Mouse (Mus musculus) heart, embryonic 13.5 days (tissue): ENCODE results near the gene Hist2h2be. TPM values are rescaled to one million over a fixed set of nuclear protein-coding genes. Genes with fewer than 3 reads are reported as not detected.
"Not testable (repeated sequence)": the region's sequence is repeated elsewhere in the genome, so short reads cannot be mapped to it uniquely, and the experiment has no call there.

Experiments used
- ATAC-seq: fragments of 200-750 bp; cut with Nextera tagmentation; 2 replicates; pipeline ENCODE4 v1.8.0; 2017; ENCODE audit warnings: moderate TSS enrichment; ENCODE audit not compliant: insufficient number of reproducible peaks, low FRiP score, low TSS enrichment; ENCODE audit errors: extremely low read depth
- H3K27ac ChIP-seq: fragments of 300-500 bp; sonication (generic); replicated peaks from 2 replicates; pipeline ENCODE4 v1.5.1; 2015; ENCODE audit warnings: moderate library complexity, mild to moderate bottlenecking, inconsistent platforms
- H3K27me3 ChIP-seq: fragments of 300-500 bp; sonication (generic); replicated peaks from 2 replicates; pipeline ENCODE4 v1.6.1; 2015; ENCODE audit warnings: mild to moderate bottlenecking, inconsistent platforms
- H3K36me3 ChIP-seq: fragments of 300-500 bp; sonication (generic); 2 replicates; pipeline ENCODE4 v1.6.1; 2015; ENCODE audit warnings: mild to moderate bottlenecking, inconsistent platforms
- H3K4me1 ChIP-seq: fragments of 300-500 bp; sonication (generic); 2 replicates; pipeline ENCODE4 v1.6.1; 2015; ENCODE audit warnings: inconsistent platforms
- H3K4me2 ChIP-seq: fragments of 300-500 bp; sonication (generic); 2 replicates; pipeline ENCODE4 v1.6.1; 2015; ENCODE audit warnings: inconsistent platforms, mild to moderate bottlenecking, moderate library complexity
- H3K4me3 ChIP-seq: fragments of 300-500 bp; sonication (generic); 2 replicates; pipeline ENCODE4 v1.5.1; 2015; ENCODE audit warnings: moderate library complexity, mild to moderate bottlenecking, inconsistent platforms
- H3K9ac ChIP-seq: fragments of 300-500 bp; sonication (generic); 2 replicates; pipeline ENCODE4 v1.6.1; 2015; ENCODE audit warnings: inconsistent platforms, mild to moderate bottlenecking, moderate library complexity
- H3K9me3 ChIP-seq: fragments of 300-500 bp; sonication (generic); 2 replicates; pipeline ENCODE4 v1.6.1; 2016; ENCODE audit warnings: inconsistent platforms
- WGBS: fragments of 180-500 bp; shearing (Covaris S2); methylation state at CpG from one replicate; pipeline ENCODE4 v1.1.7; 2015; ENCODE audit warnings: mixed read lengths; 5-methylcytosine and 5-hydroxymethylcytosine counted together
- polyA plus RNA-seq: library from polyadenylated mRNA; unstranded; fragments of >200 nt; fragmentation: Nextera tagmentation; extraction: Ambion mirVana; gene quantifications from 2 replicates; pipeline ENCODE4 v1.2.1, GENCODE M21; 2015

The Hist2h2be gene
- polyA plus RNA-seq, 1 experiment from 2014 or later, result 3.6 TPM

GRCm38 (mm10) chr3:96243921-96244572 is 23.1 kb downstream of the Hist2h2be start:
- no peak for ATAC-seq
- H3K9me3 ChIP-seq, result no peaks in the 10 kb centered on the region
- H3K36me3 ChIP-seq, result no peaks in the 10 kb centered on the region
- peak overlapping the region; percentile 79 for H3K4me2 ChIP-seq
- H3K4me1 ChIP-seq, result peaks cover 41% of the 10 kb centered on the region
- 72% methylated on average over 7 of the region's 7 CpGs for WGBS
- H3K27ac ChIP-seq, result peak overlapping the region; percentile 99
- H3K27me3 ChIP-seq, result no peaks in the 10 kb centered on the region
- peak overlapping the region; percentile 93 for H3K9ac ChIP-seq
- peak overlapping the region; percentile 59 for H3K4me3 ChIP-seq

GRCm38 (mm10) chr3:96245003-96245886 is 24.3 kb downstream of the Hist2h2be start, which contains the start of gene Hist2h2aa1:
Hist2h2aa1 (plus strand) TSS chr3:96245497.
- not testable (repeated sequence) for H3K9me3 ChIP-seq, H3K36me3 ChIP-seq, H3K27me3 ChIP-seq
- Histone ChIP-seq H3K9ac (peak within 1 kb of the TSS; percentile 93), H3K27ac (peak within 1 kb of the TSS; percentile 99), H3K4me3 (peak within 1 kb of the TSS; percentile 59), H3K4me2 (peak within 1 kb of the TSS; percentile 79), H3K4me1 (peaks cover 51% of the 10 kb centered on the region)
- WGBS, result under 1% methylated on average over 41 of the region's 88 CpGs
- peak; percentile 87 for ATAC-seq

- H3K36me3 ChIP-seq, ATAC-seq, H3K9me3 ChIP-seq, H3K27me3 ChIP-seq: not testable (repeated sequence)
- peak overlapping the region; percentile 75 for H3K9ac ChIP-seq
- H3K4me3 ChIP-seq, result peak overlapping the region; percentile 47
- H3K4me1 ChIP-seq, result peaks cover 48% of the 10 kb centered on the region
- peak overlapping the region; percentile 57 for H3K4me2 ChIP-seq
- H3K27ac ChIP-seq, result peak overlapping the region; percentile 87
- WGBS, result 0% methylated on average over 10 of the region's 21 CpGs
Measured at GRCm38 (mm10) chr3:96246018-96246417, 25.1 kb downstream of the Hist2h2be start.

GRCm38 (mm10) chr3:96246427-96246856 is 25.5 kb downstream of the Hist2h2be start, which contains the start of gene Hist2h3c1:
Hist2h3c1 (plus strand) TSS chr3:96246685.
- H3K4me3 ChIP-seq, result peak within 1 kb of the TSS; percentile 56
- peak within 1 kb of the TSS; percentile 87 for H3K27ac ChIP-seq
- H3K27me3 ChIP-seq, H3K9me3 ChIP-seq, H3K36me3 ChIP-seq: not testable (repeated sequence)
- H3K4me1 ChIP-seq, result peaks cover 48% of the 10 kb centered on the region
- H3K9ac ChIP-seq, result peak within 1 kb of the TSS; percentile 84
- 0% methylated on average over 7 of the region's 47 CpGs for WGBS
- H3K4me2 ChIP-seq, result peak within 1 kb of the TSS; percentile 72
- peak; percentile 82 for ATAC-seq

- no peaks in the 10 kb centered on the region for H3K9me3 ChIP-seq
- WGBS, result 5% methylated on average over 11 of the region's 11 CpGs
- peaks cover 48% of the 10 kb centered on the region for H3K4me1 ChIP-seq
- peak overlapping the region; percentile 73 for H3K27ac ChIP-seq
- peak overlapping the region; percentile 72 for H3K4me2 ChIP-seq
- H3K36me3 ChIP-seq, result no peaks in the 10 kb centered on the region
- H3K9ac ChIP-seq, result peak overlapping the region; percentile 84
- H3K4me3 ChIP-seq, result peak overlapping the region; percentile 56
- no peaks in the 10 kb centered on the region for H3K27me3 ChIP-seq
- ATAC-seq, result no peak
Measured at GRCm38 (mm10) chr3:96247356-96248140, 26.6 kb downstream of the Hist2h2be start.

GRCm38 (mm10) chr3:96248141-96249033 is 27.5 kb downstream of the Hist2h2be start:
- no peaks in the 10 kb centered on the region for H3K9me3 ChIP-seq
- peak overlapping the region; percentile 72 for H3K4me2 ChIP-seq
- no peaks in the 10 kb centered on the region for H3K36me3 ChIP-seq
- 0 out of 2 replicates have a peak overlapping the region, but pooled peaks have one; percentile 73 for H3K27ac ChIP-seq
- H3K4me3 ChIP-seq, result peak overlapping the region; percentile 56
- H3K9ac ChIP-seq, result peak overlapping the region; percentile 84
- WGBS, result 45% methylated on average over 6 of the region's 6 CpGs
- no peaks in the 10 kb centered on the region for H3K27me3 ChIP-seq
- ATAC-seq, result no peak
- H3K4me1 ChIP-seq, result peaks cover 44% of the 10 kb centered on the region

GRCm38 (mm10) chr3:96249034-96249345 is 28.1 kb downstream of the Hist2h2be start:
- Histone ChIP-seq H3K4me1 (peaks cover 38% of the 10 kb centered on the region), H3K27ac (no peak overlapping the region), H3K4me2 (peak overlapping the region; percentile 72), H3K9me3 (no peaks in the 10 kb centered on the region), H3K36me3 (no peaks in the 10 kb centered on the region), H3K9ac (no peak overlapping the region; the same call in 1 of the 2 replicates), H3K27me3 (no peaks in the 10 kb centered on the region), H3K4me3 (peak overlapping the region; percentile 56; the same call in 1 of the 2 replicates)
- WGBS, result 58% methylated on average over 4 of the region's 4 CpGs
- ATAC-seq, result no peak

GRCm38 (mm10) chr3:96250890-96251289 is 30.0 kb downstream of the Hist2h2be start:
- Histone ChIP-seq H3K4me1 (peaks cover 31% of the 10 kb centered on the region), H3K9ac (no peak overlapping the region), H3K27me3 (no peaks in the 10 kb centered on the region), H3K9me3 (no peaks in the 10 kb centered on the region), H3K4me3 (no peak overlapping the region), H3K4me2 (no peak overlapping the region), H3K36me3 (no peaks in the 10 kb centered on the region), H3K27ac (no peak overlapping the region)
- no peak for ATAC-seq
- 72% methylated on average over 3 of the region's 3 CpGs for WGBS

GRCm38 (mm10) chr3:96251787-96252186 is 30.9 kb downstream of the Hist2h2be start:
- H3K27ac ChIP-seq, result no peak overlapping the region
- H3K9ac ChIP-seq, result no peak overlapping the region
- no peak overlapping the region for H3K4me2 ChIP-seq
- H3K9me3 ChIP-seq, result no peaks in the 10 kb centered on the region
- 81% methylated on average over 3 of the region's 3 CpGs for WGBS
- H3K4me3 ChIP-seq, result no peak overlapping the region
- no peak for ATAC-seq
- peaks cover 35% of the 10 kb centered on the region for H3K4me1 ChIP-seq
- no peaks in the 10 kb centered on the region for H3K36me3 ChIP-seq
- H3K27me3 ChIP-seq, result no peaks in the 10 kb centered on the region

GRCm38 (mm10) chr3:96254683-96255355 is 33.9 kb downstream of the Hist2h2be start:
- ATAC-seq, result no peak
- Histone ChIP-seq H3K9me3 (no peaks in the 10 kb centered on the region), H3K36me3 (no peaks in the 10 kb centered on the region), H3K4me1 (peaks cover 10% of the 10 kb centered on the region), H3K9ac (peak overlapping the region; percentile 53), H3K27ac (no peak overlapping the region), H3K4me3 (no peak overlapping the region), H3K27me3 (no peaks in the 10 kb centered on the region), H3K4me2 (peak overlapping the region; percentile 6; the same call in 1 of the 2 replicates)
- 23% methylated on average over 10 of the region's 10 CpGs for WGBS
